Mouse (Mus musculus): ENCODE measurements around the gene Gstt3.

GRCm38 (mm10) chr10:75797619-75798175 is 16.5 kb upstream of the Gstt3 start:
- no peak for TF ChIP-seq CTCF (IDR thresholded peaks at IDR 0.05; ENCODE audit: insufficient read depth, low read depth, low read length)
- no peak for TF ChIP-seq POLR2A (IDR thresholded peaks at IDR 0.05; ENCODE audit: insufficient read depth, low read depth, low read length)

All from olfactory bulb, adult 2 months (tissue).